8 mouse cellular contexts compared by ENCODE assay signal in genomic region chr11:100761547-100762045, GRCm38 (mm10). TPM values are rescaled to one million over a fixed set of nuclear protein-coding genes. Genes with fewer than 3 reads are reported as not detected.
DNase-seq lines count a peak whose midpoint lies in the region; ATAC-seq and TF ChIP-seq lines count a peak whose summit lies in the region.

No protein-coding gene starts in this region.

- peak overlapping the region; percentile 45 for H3K4me3 ChIP-seq in hindbrain, embryonic 13.5 days

- no peaks in the 10 kb centered on the region for H3K9me3 ChIP-seq in hindbrain, embryonic 13.5 days

- no peak for ATAC-seq in Patski
- peak; percentile 65 for ATAC-seq in hindbrain, embryonic 13.5 days (ENCODE audit: low FRiP score)

- peak overlapping the region; percentile 32; the same call in 1 of the 2 replicates for H3K27ac ChIP-seq in hindbrain, embryonic 13.5 days

- peak overlapping the region; percentile 64 for H3K4me2 ChIP-seq in hindbrain, embryonic 13.5 days

- H3K4me1 ChIP-seq in hindbrain, embryonic 13.5 days (replicated peaks), result peaks cover 32% of the 10 kb centered on the region

- H3K9ac ChIP-seq in hindbrain, embryonic 13.5 days, result peak overlapping the region; percentile 73

- peaks cover 2% of the 10 kb centered on the region for H3K36me3 ChIP-seq in hindbrain, embryonic 13.5 days

- CTCF ChIA-PET in Patski (lab: Charles Lee), result interaction anchor here (1.3 to 1.5 kb wide), 2 partner anchors 9 to 47 kb away, joined by 3 to 6 read pairs; partner anchors contain the start of gene Hspb9

- under 1% methylated on average over 27 of the region's 27 CpGs for WGBS in hindbrain, embryonic 13.5 days

- POLR2A ChIA-PET in Patski (lab: Charles Lee), result no interaction called here

- peaks cover 35% of the 10 kb centered on the region for H3K27me3 ChIP-seq in Patski
- 0 out of 2 replicates have a peak, but pooled peaks cover 15% of the 10 kb centered on the region for H3K27me3 ChIP-seq in hindbrain, embryonic 13.5 days

- peak; percentile 88 for TF ChIP-seq CTCF in Patski (IDR thresholded peaks at IDR 0.05)

- no peak for DNase-seq in Patski (ENCODE audit: low read depth, low spot score)
- peak; percentile 91 to 95 for DNase-seq in cerebellum, postnatal 14 days
- peak; percentile 80 to 82 for DNase-seq in frontal cortex, postnatal 14 days (ENCODE audit: low spot score in 2 of 2)
- DNase-seq in layer of hippocampus, postnatal 14 days (ENCODE audit: low spot score in 2 of 2), result peak; percentile 85 to 94
- DNase-seq in lung, postnatal 14 days, result peak; percentile 86
- DNase-seq in retina, adult 2 months (ENCODE audit: low read depth, low spot score), result peak; percentile 40
- peak; percentile 82 for DNase-seq in thymus, postnatal 25 days

- in situ Hi-C loops in Patski (cut with MboI; ENCODE audit: low pct_unique_long_range_greater_than_20kb), result no loop called here

RNA-seq across cellular contexts. Expression of gene Hcrt, which starts 1.1 kb away (rescaled TPM):
- not detected for polyA plus RNA-seq in Patski (2021)
- 0.42 TPM in 1 of 2 replicates, not detected in the other for polyA plus RNA-seq in hindbrain, embryonic 13.5 days (2015; fragmentation: Nextera tagmentation; extraction: Ambion mirVana)
- not detected for total RNA-seq in layer of hippocampus, postnatal 14 days (2021)

RNA-seq across cellular contexts. Expression of gene Kcnh4, which starts 1.9 kb away (rescaled TPM):
- 0.01 TPM for polyA plus RNA-seq in Patski (2021)
- polyA plus RNA-seq in hindbrain, embryonic 13.5 days (2015; fragmentation: Nextera tagmentation; extraction: Ambion mirVana), result 7.4 and 7.5 TPM in 2 replicates
- total RNA-seq in layer of hippocampus, postnatal 14 days (2021), result 1 to 10 TPM; 1.0 to 1.3 TPM

RNA-seq across cellular contexts. Expression of gene Ghdc, which starts 9.2 kb away (rescaled TPM):
- 24.7 TPM for polyA plus RNA-seq in Patski (2021)
- 3.8 and 5.9 TPM in 2 replicates for polyA plus RNA-seq in hindbrain, embryonic 13.5 days (2015; fragmentation: Nextera tagmentation; extraction: Ambion mirVana)
- 1 to 10 TPM; 7.0 to 8.7 TPM for total RNA-seq in layer of hippocampus, postnatal 14 days (2021)

RNA-seq across cellular contexts. Expression of gene Rab5c, which starts 23.6 kb away (rescaled TPM):
- polyA plus RNA-seq in Patski (2021), result 194 TPM
- 28.2 and 29.0 TPM in 2 replicates for polyA plus RNA-seq in hindbrain, embryonic 13.5 days (2015; fragmentation: Nextera tagmentation; extraction: Ambion mirVana)
- 100 to 1,000 TPM; 145 to 150 TPM for total RNA-seq in layer of hippocampus, postnatal 14 days (2021)

RNA-seq across cellular contexts. Expression of gene Hspb9, which starts 47.9 kb away (rescaled TPM):
- 0.49 TPM for polyA plus RNA-seq in Patski (2021)
- 0.43 TPM in 1 of 2 replicates, not detected in the other for polyA plus RNA-seq in hindbrain, embryonic 13.5 days (2015; fragmentation: Nextera tagmentation; extraction: Ambion mirVana)
- total RNA-seq in layer of hippocampus, postnatal 14 days (2021), result not detected
